Mouse (Mus musculus) hindbrain, embryonic 11.5 days (tissue): ENCODE results near the gene Asb1. TPM values are rescaled to one million over a fixed set of nuclear protein-coding genes. Genes with fewer than 3 reads are reported as not detected.

Experiments
- ATAC-seq: fragments of 200-750 bp; cut with Nextera tagmentation; 2 replicates; pipeline ENCODE4 v1.8.0; 2017; ENCODE audit warnings: mild to moderate bottlenecking, moderate TSS enrichment, moderate library complexity; ENCODE audit not compliant: low FRiP score
- DNase-seq: peaks from one replicate; pipeline ENCODE4 v3.0.0-alpha.2; 2015; ENCODE audit warnings: low spot score
- H3K27ac ChIP-seq: fragments of 300-500 bp; sonication (generic); 2 replicates; pipeline ENCODE4 v1.5.1; 2014; ENCODE audit warnings: mild to moderate bottlenecking, low read depth, low read length
- H3K27me3 ChIP-seq: fragments of 300-500 bp; sonication (generic); 2 replicates; pipeline ENCODE4 v1.6.1; 2014; ENCODE audit warnings: mild to moderate bottlenecking, low read length, moderate library complexity, mixed read lengths; ENCODE audit not compliant: control insufficient read depth, insufficient read depth
- H3K36me3 ChIP-seq: fragments of 300-500 bp; sonication (generic); 2 replicates; pipeline ENCODE4 v1.6.1; 2014; ENCODE audit warnings: mild to moderate bottlenecking, low read length, moderate library complexity, mixed read lengths; ENCODE audit not compliant: control insufficient read depth, insufficient read depth
- H3K4me1 ChIP-seq: fragments of 300-500 bp; sonication (generic); replicated peaks from 2 replicates; pipeline ENCODE4 v1.6.1; 2014; ENCODE audit warnings: low read length, mixed read lengths; ENCODE audit not compliant: control insufficient read depth, insufficient read depth
- H3K4me2 ChIP-seq: fragments of 300-500 bp; sonication (generic); replicated peaks from 2 replicates; pipeline ENCODE4 v1.6.1; 2014; ENCODE audit warnings: mild to moderate bottlenecking, low read depth, low read length
- H3K4me3 ChIP-seq: fragments of 300-500 bp; sonication (generic); 2 replicates; pipeline ENCODE4 v1.5.1; 2014; ENCODE audit warnings: low read depth, low read length
- H3K9ac ChIP-seq: fragments of 300-500 bp; sonication (generic); 2 replicates; pipeline ENCODE4 v1.6.1; 2014; ENCODE audit warnings: low read depth, low read length
- H3K9me3 ChIP-seq: fragments of 300-500 bp; sonication (generic); 2 replicates; pipeline ENCODE4 v1.6.1; 2016; ENCODE audit warnings: low read length; ENCODE audit not compliant: control insufficient read depth
- WGBS: fragments of 180-500 bp; shearing (Covaris S2); extraction: QIAGEN DNeasy Blood & Tissue Kit; methylation state at CpG from one replicate; pipeline ENCODE4 v1.1.7; 2014; 5-methylcytosine and 5-hydroxymethylcytosine counted together
- polyA plus RNA-seq: library from polyadenylated mRNA; unstranded; fragments of >200 nt; fragmentation: Nextera tagmentation; extraction: Ambion mirVana; gene quantifications from 2 replicates; pipeline ENCODE4 v1.2.1, GENCODE M21; 2014

Gene Asb1
- polyA plus RNA-seq, 1 experiment from 2014 or later: 10.1 TPM

- ATAC-seq (no peak), DNase-seq (no peak)
- Histone ChIP-seq H3K36me3 (0 out of 2 replicates have a peak, but pooled peaks cover 2% of the 10 kb centered on the region), H3K27ac (no peak overlapping the region), H3K4me3 (no peak overlapping the region), H3K4me1 (no peaks in the 10 kb centered on the region), H3K4me2 (no peak overlapping the region), H3K9me3 (no peaks in the 10 kb centered on the region), H3K27me3 (no peaks in the 10 kb centered on the region), H3K9ac (no peak overlapping the region)
- WGBS: 85% methylated on average over 2 of the region's 2 CpGs
Observed at GRCm38 (mm10) chr1:91549073-91549472, 8.7 kb downstream of the Asb1 start.

- no peaks in the 10 kb centered on the region for H3K9me3 ChIP-seq
- H3K4me3 ChIP-seq: no peak overlapping the region
- H3K9ac ChIP-seq: no peak overlapping the region
- 0 out of 2 replicates have a peak, but pooled peaks cover 2% of the 10 kb centered on the region for H3K36me3 ChIP-seq
- H3K27me3 ChIP-seq: no peaks in the 10 kb centered on the region
- DNase-seq (no peak), ATAC-seq (no peak)
- H3K27ac ChIP-seq: no peak overlapping the region
- WGBS: 66% methylated on average over 2 of the region's 2 CpGs
- no peak overlapping the region for H3K4me2 ChIP-seq
- no peaks in the 10 kb centered on the region for H3K4me1 ChIP-seq
Observed at GRCm38 (mm10) chr1:91557099-91557498, 16.8 kb downstream of the Asb1 start.

GRCm38 (mm10) chr1:91561226-91561625, 20.9 kb downstream of the Asb1 start:
- Histone ChIP-seq H3K4me1 (no peaks in the 10 kb centered on the region), H3K4me3 (no peak overlapping the region), H3K4me2 (no peak overlapping the region), H3K27ac (no peak overlapping the region), H3K9me3 (no peaks in the 10 kb centered on the region), H3K36me3 (no peaks in the 10 kb centered on the region), H3K27me3 (no peaks in the 10 kb centered on the region), H3K9ac (no peak overlapping the region)
- DNase-seq: no peak
- ATAC-seq: no peak
- WGBS: 89% methylated on average over 6 of the region's 6 CpGs

- H3K4me2 ChIP-seq: no peak overlapping the region
- no peaks in the 10 kb centered on the region for H3K27me3 ChIP-seq
- H3K9ac ChIP-seq: no peak overlapping the region
- no peaks in the 10 kb centered on the region for H3K4me1 ChIP-seq
- no peaks in the 10 kb centered on the region for H3K36me3 ChIP-seq
- H3K27ac ChIP-seq: no peak overlapping the region
- DNase-seq (no peak), ATAC-seq (no peak)
- H3K4me3 ChIP-seq: no peak overlapping the region
- no peaks in the 10 kb centered on the region for H3K9me3 ChIP-seq
- WGBS: 82% methylated on average over 4 of the region's 4 CpGs
Observed at GRCm38 (mm10) chr1:91562977-91563590, 22.7 kb downstream of the Asb1 start.

GRCm38 (mm10) chr1:91564004-91564403, 23.7 kb downstream of the Asb1 start:
- Histone ChIP-seq H3K9ac (no peak overlapping the region), H3K27me3 (no peaks in the 10 kb centered on the region), H3K4me3 (no peak overlapping the region), H3K36me3 (no peaks in the 10 kb centered on the region), H3K9me3 (no peaks in the 10 kb centered on the region), H3K27ac (no peak overlapping the region), H3K4me1 (no peaks in the 10 kb centered on the region), H3K4me2 (no peak overlapping the region)
- ATAC-seq (no peak), DNase-seq (no peak)
- 74% methylated on average over 3 of the region's 3 CpGs for WGBS

- H3K9ac ChIP-seq: no peak overlapping the region
- WGBS: 68% methylated on average over 6 of the region's 6 CpGs
- no peaks in the 10 kb centered on the region for H3K27me3 ChIP-seq
- H3K4me1 ChIP-seq: no peaks in the 10 kb centered on the region
- ATAC-seq: no peak
- no peak for DNase-seq
- H3K4me2 ChIP-seq: no peak overlapping the region
- no peaks in the 10 kb centered on the region for H3K9me3 ChIP-seq
- H3K27ac ChIP-seq: no peak overlapping the region
- H3K4me3 ChIP-seq: no peak overlapping the region
- no peaks in the 10 kb centered on the region for H3K36me3 ChIP-seq
Observed at GRCm38 (mm10) chr1:91564598-91564997, 24.3 kb downstream of the Asb1 start.

- WGBS: 89% methylated on average over 2 of the region's 2 CpGs
- ATAC-seq: no peak
Observed at GRCm38 (mm10) chr1:91567269-91567668, 26.9 kb downstream of the Asb1 start.

GRCm38 (mm10) chr1:91572458-91572857, 32.1 kb downstream of the Asb1 start:
- no peaks in the 10 kb centered on the region for H3K36me3 ChIP-seq
- WGBS: 86% methylated on average over 10 of the region's 10 CpGs
- H3K9me3 ChIP-seq: no peaks in the 10 kb centered on the region
- no peak overlapping the region for H3K4me2 ChIP-seq
- no peak for DNase-seq
- H3K9ac ChIP-seq: no peak overlapping the region
- H3K27ac ChIP-seq: no peak overlapping the region
- no peaks in the 10 kb centered on the region for H3K27me3 ChIP-seq
- H3K4me1 ChIP-seq: no peaks in the 10 kb centered on the region
- no peak for ATAC-seq
- no peak overlapping the region for H3K4me3 ChIP-seq

More at GRCm38 (mm10) chr1:91567269-91567668, 26.9 kb downstream of the Asb1 start:
- no peak for DNase-seq
- Histone ChIP-seq H3K36me3 (no peaks in the 10 kb centered on the region), H3K9me3 (no peaks in the 10 kb centered on the region), H3K4me3 (no peak overlapping the region), H3K4me1 (no peaks in the 10 kb centered on the region), H3K27me3 (no peaks in the 10 kb centered on the region), H3K4me2 (no peak overlapping the region), H3K9ac (no peak overlapping the region), H3K27ac (no peak overlapping the region)

DNA sequence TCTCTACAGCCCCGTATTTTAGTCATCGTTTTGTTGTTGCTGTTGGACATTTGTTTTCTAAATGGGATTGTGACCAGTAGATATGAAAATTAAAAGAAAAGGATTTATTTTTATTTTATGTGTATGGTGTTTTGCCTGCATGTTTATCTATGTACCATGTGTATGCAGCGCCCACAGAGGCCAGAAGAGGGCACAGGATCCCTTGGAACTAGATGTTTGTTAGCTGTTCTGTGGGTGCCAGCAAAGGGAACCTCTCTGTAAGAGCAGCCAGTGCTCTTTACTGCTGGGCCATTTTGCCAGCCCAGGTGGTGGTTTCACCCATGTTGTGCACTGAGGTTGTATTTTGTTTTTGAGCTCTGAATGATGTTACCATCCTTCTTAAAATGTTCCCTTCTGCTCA, 33.9 kb downstream of the Asb1 start:
- ATAC-seq (no peak), DNase-seq (peak; percentile 58)
- Histone ChIP-seq H3K4me2 (no peak overlapping the region), H3K27ac (no peak overlapping the region), H3K27me3 (no peaks in the 10 kb centered on the region), H3K4me1 (no peaks in the 10 kb centered on the region), H3K9ac (no peak overlapping the region), H3K36me3 (no peaks in the 10 kb centered on the region), H3K9me3 (no peaks in the 10 kb centered on the region), H3K4me3 (no peak overlapping the region)
- WGBS: 71% methylated on average over 3 of the region's 3 CpGs
